Mouse (Mus musculus): ENCODE results near the gene Sik3. TPM values are rescaled to one million over a fixed set of nuclear protein-coding genes. Genes with fewer than 3 reads are reported as not detected.

Sik3 gene
- polyA plus RNA-seq, 1 experiment from 2014 or later, result 5.0 TPM

- Histone ChIP-seq H3K4me1 (ENCODE audit: insufficient read depth) (peaks cover 31% of the 10 kb centered on the region), H3K27ac (ENCODE audit: low read depth) (peak overlapping the region; percentile 59), H3K36me3 (replicated peaks; ENCODE audit: insufficient read depth, low read length) (no peaks in the 10 kb centered on the region), H3K4me3 (ENCODE audit: low read depth, low read length) (no peak overlapping the region), H3K27me3 (ENCODE audit: insufficient read depth, low read length) (no peaks in the 10 kb centered on the region), H3K9me3 (ENCODE audit: low read length) (no peaks in the 10 kb centered on the region), H3K4me2 (ENCODE audit: low read depth, low read length) (0 out of 2 replicates have a peak overlapping the region, but pooled peaks have one; percentile 3), H3K9ac (replicated peaks) (no peak overlapping the region; the same call in 1 of the 2 replicates)
- DNase-seq (peak; percentile 59), ATAC-seq (peak; percentile 88)
- 30% methylated on average over 7 of the region's 7 CpGs for WGBS (ENCODE audit: insufficient replicate concordance)
- TF ChIP-seq EP300 (IDR thresholded peaks at IDR 0.05; ENCODE audit: low read depth) (no peak), CTCF (IDR thresholded peaks at IDR 0.05; ENCODE audit: low read depth) (no peak)
These were observed 55.1 kb downstream of the Sik3 start for GRCm38 (mm10) chr9:46067691-46068090.

- peaks cover 30% of the 10 kb centered on the region for H3K4me1 ChIP-seq (ENCODE audit: insufficient read depth)
- DNase-seq (no peak), ATAC-seq (no peak)
- H3K36me3 ChIP-seq (replicated peaks; ENCODE audit: insufficient read depth, low read length), result no peaks in the 10 kb centered on the region
- no peak overlapping the region for H3K4me2 ChIP-seq (ENCODE audit: low read depth, low read length)
- H3K9ac ChIP-seq (replicated peaks), result no peak overlapping the region
- WGBS (ENCODE audit: insufficient replicate concordance), result 56% methylated on average over 4 of the region's 4 CpGs
- TF ChIP-seq CTCF (IDR thresholded peaks at IDR 0.05; ENCODE audit: low read depth), result no peak
- TF ChIP-seq EP300 (IDR thresholded peaks at IDR 0.05; ENCODE audit: low read depth), result no peak
- no peaks in the 10 kb centered on the region for H3K27me3 ChIP-seq (ENCODE audit: insufficient read depth, low read length)
- no peak overlapping the region for H3K27ac ChIP-seq (ENCODE audit: low read depth)
- no peak overlapping the region for H3K4me3 ChIP-seq (ENCODE audit: low read depth, low read length)
- H3K9me3 ChIP-seq (ENCODE audit: low read length), result no peaks in the 10 kb centered on the region
These were observed 56.4 kb downstream of the Sik3 start for GRCm38 (mm10) chr9:46069013-46069412.

- Histone ChIP-seq H3K9me3 (ENCODE audit: low read length) (no peaks in the 10 kb centered on the region), H3K36me3 (replicated peaks; ENCODE audit: insufficient read depth, low read length) (no peaks in the 10 kb centered on the region), H3K4me2 (ENCODE audit: low read depth, low read length) (no peak overlapping the region), H3K27ac (ENCODE audit: low read depth) (no peak overlapping the region), H3K27me3 (ENCODE audit: insufficient read depth, low read length) (no peaks in the 10 kb centered on the region), H3K4me1 (ENCODE audit: insufficient read depth) (peaks cover 19% of the 10 kb centered on the region), H3K4me3 (ENCODE audit: low read depth, low read length) (no peak overlapping the region), H3K9ac (replicated peaks) (no peak overlapping the region)
- TF ChIP-seq EP300 (IDR thresholded peaks at IDR 0.05; ENCODE audit: low read depth) (no peak), CTCF (IDR thresholded peaks at IDR 0.05; ENCODE audit: low read depth) (peak; percentile 36)
- WGBS (ENCODE audit: insufficient replicate concordance), result 66% methylated on average over 9 of the region's 9 CpGs
- ATAC-seq, result no peak
- no peak for DNase-seq
These were observed 59.6 kb downstream of the Sik3 start for GRCm38 (mm10) chr9:46072101-46072835.

GRCm38 (mm10) chr9:46073443-46073842, 60.8 kb downstream of the Sik3 start:
- Histone ChIP-seq H3K9ac (replicated peaks) (no peak overlapping the region), H3K9me3 (ENCODE audit: low read length) (no peaks in the 10 kb centered on the region), H3K36me3 (replicated peaks; ENCODE audit: insufficient read depth, low read length) (no peaks in the 10 kb centered on the region), H3K4me2 (ENCODE audit: low read depth, low read length) (no peak overlapping the region), H3K27me3 (ENCODE audit: insufficient read depth, low read length) (no peaks in the 10 kb centered on the region), H3K4me1 (ENCODE audit: insufficient read depth) (peaks cover 10% of the 10 kb centered on the region), H3K4me3 (ENCODE audit: low read depth, low read length) (no peak overlapping the region), H3K27ac (ENCODE audit: low read depth) (no peak overlapping the region)
- DNase-seq (no peak), ATAC-seq (no peak)
- TF ChIP-seq EP300 (IDR thresholded peaks at IDR 0.05; ENCODE audit: low read depth), result no peak
- no peak for TF ChIP-seq CTCF (IDR thresholded peaks at IDR 0.05; ENCODE audit: low read depth)
- 74% methylated on average over 3 of the region's 3 CpGs for WGBS (ENCODE audit: insufficient replicate concordance)

- TF ChIP-seq CTCF (IDR thresholded peaks at IDR 0.05; ENCODE audit: low read depth) (no peak), EP300 (IDR thresholded peaks at IDR 0.05; ENCODE audit: low read depth) (no peak)
- DNase-seq (no peak), ATAC-seq (no peak)
These were observed 63.0 kb downstream of the Sik3 start for GRCm38 (mm10) chr9:46075578-46075977.

GRCm38 (mm10) chr9:46082381-46082821, 69.8 kb downstream of the Sik3 start:
- DNase-seq, result no peak
- H3K9me3 ChIP-seq (ENCODE audit: low read length), result no peaks in the 10 kb centered on the region
- ATAC-seq, result no peak

More at GRCm38 (mm10) chr9:46075578-46075977, 63.0 kb downstream of the Sik3 start:
- H3K4me1 ChIP-seq (ENCODE audit: insufficient read depth), result peaks cover 7% of the 10 kb centered on the region; the same call in 1 of the 2 replicates
- no peaks in the 10 kb centered on the region for H3K36me3 ChIP-seq (replicated peaks; ENCODE audit: insufficient read depth, low read length)
- no peak overlapping the region for H3K27ac ChIP-seq (ENCODE audit: low read depth)
- H3K9me3 ChIP-seq (ENCODE audit: low read length), result no peaks in the 10 kb centered on the region
- H3K4me3 ChIP-seq (ENCODE audit: low read depth, low read length), result no peak overlapping the region
- H3K9ac ChIP-seq (replicated peaks), result no peak overlapping the region
- no peaks in the 10 kb centered on the region for H3K27me3 ChIP-seq (ENCODE audit: insufficient read depth, low read length)
- WGBS (ENCODE audit: insufficient replicate concordance), result 72% methylated on average over 2 of the region's 2 CpGs
- H3K4me2 ChIP-seq (ENCODE audit: low read depth, low read length), result no peak overlapping the region

More at GRCm38 (mm10) chr9:46082381-46082821, 69.8 kb downstream of the Sik3 start:
- Histone ChIP-seq H3K4me1 (ENCODE audit: insufficient read depth) (peaks cover 13% of the 10 kb centered on the region), H3K4me2 (ENCODE audit: low read depth, low read length) (no peak overlapping the region), H3K27me3 (ENCODE audit: insufficient read depth, low read length) (no peaks in the 10 kb centered on the region), H3K27ac (ENCODE audit: low read depth) (no peak overlapping the region), H3K9ac (replicated peaks) (no peak overlapping the region), H3K36me3 (replicated peaks; ENCODE audit: insufficient read depth, low read length) (no peaks in the 10 kb centered on the region), H3K4me3 (ENCODE audit: low read depth, low read length) (no peak overlapping the region)
- TF ChIP-seq EP300 (IDR thresholded peaks at IDR 0.05; ENCODE audit: low read depth) (no peak), CTCF (IDR thresholded peaks at IDR 0.05; ENCODE audit: low read depth) (no peak)
- WGBS (ENCODE audit: insufficient replicate concordance), result 60% methylated on average over 6 of the region's 6 CpGs

Data from liver, postnatal 0 days (tissue).